Mouse (Mus musculus) liver, postnatal 0 days (tissue): Measurements from ENCODE around the gene Triap1. TPM values are rescaled to one million over a fixed set of nuclear protein-coding genes. Genes with fewer than 3 reads are reported as not detected.

Experiments
- ATAC-seq: fragments of 200-750 bp; cut with Nextera tagmentation; 2 replicates; pipeline ENCODE4 v1.8.0; 2017; ENCODE audit warnings: mild to moderate bottlenecking, moderate library complexity
- DNase-seq: peaks from one replicate; pipeline ENCODE4 v3.0.0-alpha.2; 2016
- H3K27ac ChIP-seq: fragments of 300-500 bp; sonication (generic); 2 replicates; pipeline ENCODE4 v1.5.1; 2014; ENCODE audit warnings: antibody characterized with exemption, moderate library complexity, mild to moderate bottlenecking, low read depth
- H3K27me3 ChIP-seq: fragments of 300-500 bp; sonication (generic); 2 replicates; pipeline ENCODE4 v1.6.1; 2014; ENCODE audit warnings: low read length, control low read depth, mixed read lengths; ENCODE audit not compliant: insufficient read depth
- H3K36me3 ChIP-seq: fragments of 300-500 bp; sonication (generic); replicated peaks from 2 replicates; pipeline ENCODE4 v1.6.1; 2014; ENCODE audit warnings: mild to moderate bottlenecking, control low read depth, low read length, moderate library complexity, mixed read lengths; ENCODE audit not compliant: insufficient read depth
- H3K4me1 ChIP-seq: fragments of 300-500 bp; sonication (generic); 2 replicates; pipeline ENCODE4 v1.6.1; 2014; ENCODE audit warnings: antibody characterized with exemption, mild to moderate bottlenecking, control low read depth; ENCODE audit not compliant: insufficient read depth
- H3K4me2 ChIP-seq: fragments of 300-500 bp; sonication (generic); 2 replicates; pipeline ENCODE4 v1.6.1; 2014; ENCODE audit warnings: low read depth, mild to moderate bottlenecking, low read length, moderate library complexity, mixed read lengths
- H3K4me3 ChIP-seq: fragments of 300-500 bp; sonication (generic); 2 replicates; pipeline ENCODE4 v1.5.1; 2014; ENCODE audit warnings: low read depth, low read length
- H3K9ac ChIP-seq: fragments of 300-500 bp; sonication (generic); replicated peaks from 2 replicates; pipeline ENCODE4 v1.6.1; 2014; ENCODE audit warnings: mild to moderate bottlenecking, moderate library complexity
- H3K9me3 ChIP-seq: fragments of 300-500 bp; sonication (generic); 2 replicates; pipeline ENCODE4 v1.6.1; 2016; ENCODE audit warnings: mild to moderate bottlenecking, control low read depth, low read length, mixed read lengths
- CTCF ChIP-seq: sonication (generic); IDR thresholded peaks from 2 replicates; pipeline ENCODE4 v1.5.1; 2016; ENCODE audit warnings: antibody characterized with exemption, low read depth
- EP300 ChIP-seq: IDR thresholded peaks from 2 replicates; pipeline ENCODE4 v1.6.1; 2016; ENCODE audit warnings: antibody characterized with exemption, low read depth, mild to moderate bottlenecking
- WGBS: fragments of 180-500 bp; shearing (Covaris S2); extraction: QIAGEN DNeasy Blood & Tissue Kit; methylation state at CpG from one replicate; pipeline ENCODE4 v1.1.7; 2014; ENCODE audit not compliant: insufficient replicate concordance; 5-methylcytosine and 5-hydroxymethylcytosine counted together
- polyA plus RNA-seq: library from polyadenylated mRNA; unstranded; fragments of >200 nt; fragmentation: Nextera tagmentation; extraction: Ambion mirVana; gene quantifications from 2 replicates; pipeline ENCODE4 v1.2.1, GENCODE M21; 2015

The Triap1 gene
- 20.3 and 24.2 TPM in 2 replicates for polyA plus RNA-seq

DNA sequence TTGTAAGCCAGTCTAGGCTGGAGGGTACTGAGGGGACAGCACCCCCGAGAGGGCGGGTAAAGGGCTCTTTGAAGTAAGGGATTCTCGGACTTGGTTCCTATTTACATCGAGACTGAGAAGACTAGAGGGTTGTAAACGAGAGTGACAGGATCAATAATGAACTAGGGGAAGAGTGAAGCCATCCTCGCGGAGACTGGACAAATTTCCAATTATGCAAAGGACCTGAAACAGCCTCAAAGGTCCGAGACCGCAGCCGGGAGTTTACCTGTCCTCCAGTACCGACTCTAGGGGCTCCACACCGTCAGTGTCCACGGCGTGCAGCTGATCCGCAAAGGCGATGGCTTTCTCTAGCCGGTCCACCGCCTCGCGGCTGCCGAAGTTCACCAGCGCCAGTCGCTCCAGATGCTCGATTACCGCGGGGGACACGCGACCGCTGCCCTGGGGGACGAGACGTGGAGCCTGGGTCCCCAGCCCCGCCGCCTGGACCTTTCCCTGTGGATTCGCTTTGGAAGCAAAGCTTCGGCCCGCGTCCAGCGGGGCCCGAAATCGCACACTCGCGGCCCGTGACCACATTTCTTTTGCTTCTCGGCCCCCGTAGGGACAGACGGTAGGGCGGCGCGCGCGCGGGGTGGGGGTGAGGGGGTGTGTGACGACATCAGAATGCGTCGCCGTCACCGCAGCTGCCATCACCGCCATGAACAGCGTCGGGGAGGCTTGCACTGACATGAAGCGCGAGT lies at the start of gene Triap1, which contains the start of gene Gatc:
Gene Triap1, plus strand, starts transcription at position 649 of the 737 bp plus-strand sequence.
Gene Gatc, minus strand, starts transcription at position 602 of the 737 bp plus-strand sequence.
- Histone ChIP-seq H3K27ac (peak within 1 kb of the TSS; percentile 89), H3K4me2 (peak within 1 kb of the TSS; percentile 81), H3K9ac (peak within 1 kb of the TSS; percentile 93), H3K4me1 (peaks cover 18% of the 10 kb centered on the region), H3K9me3 (no peaks in the 10 kb centered on the region), H3K36me3 (peaks cover 42% of the 10 kb centered on the region), H3K27me3 (no peaks in the 10 kb centered on the region), H3K4me3 (peak within 1 kb of the TSS; percentile 95)
- WGBS: under 1% methylated on average over 62 of the region's 62 CpGs
- TF ChIP-seq EP300 (peak; percentile 57; the same call in 1 of the 2 replicates), CTCF (peak; percentile 21)
- DNase-seq (peak; percentile 94), ATAC-seq (peak; percentile 96)

DNA sequence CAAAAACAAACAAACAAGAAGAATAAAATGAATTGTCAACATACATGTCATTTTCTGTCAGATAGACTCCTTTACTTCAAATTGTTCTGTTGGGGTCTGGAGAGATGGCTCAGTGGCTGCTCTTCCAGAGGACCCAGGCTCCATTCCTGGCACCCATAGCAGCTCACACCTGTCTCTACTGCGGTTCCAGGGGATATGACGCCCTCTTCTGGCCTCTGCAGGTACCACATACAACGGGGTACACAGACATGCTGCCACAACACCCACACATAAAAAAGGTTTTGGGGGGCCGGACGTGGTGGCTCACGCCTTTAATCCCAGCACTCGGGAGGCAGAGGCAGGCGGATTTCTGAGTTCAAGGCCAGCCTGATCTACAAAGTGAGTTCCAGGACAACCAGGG lies 46.9 kb upstream of the Triap1 start:
- H3K27ac ChIP-seq: no peak overlapping the region
- TF ChIP-seq CTCF: peak; percentile 48
- TF ChIP-seq EP300: no peak
- no peak overlapping the region for H3K4me3 ChIP-seq
- no peaks in the 10 kb centered on the region for H3K27me3 ChIP-seq
- peaks cover 48% of the 10 kb centered on the region for H3K36me3 ChIP-seq
- H3K4me1 ChIP-seq: peaks cover 3% of the 10 kb centered on the region; the same call in 1 of the 2 replicates
- 84% methylated on average over 8 of the region's 8 CpGs for WGBS
- no peaks in the 10 kb centered on the region for H3K9me3 ChIP-seq
- H3K4me2 ChIP-seq: no peak overlapping the region
- DNase-seq: no peak
- no peak overlapping the region for H3K9ac ChIP-seq
- no peak for ATAC-seq

DNA sequence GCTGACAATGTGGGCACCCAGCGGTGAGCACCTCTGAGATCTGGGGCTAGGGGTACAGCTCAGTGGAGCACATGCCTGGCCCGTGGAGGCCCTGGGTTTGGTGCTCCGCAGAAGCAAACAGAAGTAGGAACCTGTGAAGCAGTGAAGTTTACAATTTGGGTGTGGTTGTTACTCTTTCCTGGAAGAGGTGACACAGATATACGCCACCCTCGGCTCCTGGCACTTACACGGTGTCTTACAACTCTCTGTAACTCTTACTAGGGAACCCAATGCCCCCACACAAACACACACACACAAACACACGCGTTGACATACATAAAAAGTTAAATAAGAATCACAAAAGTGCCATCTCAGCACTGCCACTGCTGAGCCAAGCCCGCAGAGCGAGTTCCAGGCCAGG lies 44.7 kb upstream of the Triap1 start:
- no peak for DNase-seq
- H3K4me1 ChIP-seq: peaks cover 14% of the 10 kb centered on the region
- TF ChIP-seq CTCF (no peak), EP300 (no peak)
- H3K36me3 ChIP-seq: peaks cover 40% of the 10 kb centered on the region
- H3K4me2 ChIP-seq: peak overlapping the region; percentile 26
- no peak overlapping the region for H3K4me3 ChIP-seq
- WGBS: 62% methylated on average over 10 of the region's 10 CpGs
- H3K9ac ChIP-seq: no peak overlapping the region
- H3K9me3 ChIP-seq: no peaks in the 10 kb centered on the region
- no peak for ATAC-seq
- peak overlapping the region; percentile 45 for H3K27ac ChIP-seq
- H3K27me3 ChIP-seq: no peaks in the 10 kb centered on the region

DNA sequence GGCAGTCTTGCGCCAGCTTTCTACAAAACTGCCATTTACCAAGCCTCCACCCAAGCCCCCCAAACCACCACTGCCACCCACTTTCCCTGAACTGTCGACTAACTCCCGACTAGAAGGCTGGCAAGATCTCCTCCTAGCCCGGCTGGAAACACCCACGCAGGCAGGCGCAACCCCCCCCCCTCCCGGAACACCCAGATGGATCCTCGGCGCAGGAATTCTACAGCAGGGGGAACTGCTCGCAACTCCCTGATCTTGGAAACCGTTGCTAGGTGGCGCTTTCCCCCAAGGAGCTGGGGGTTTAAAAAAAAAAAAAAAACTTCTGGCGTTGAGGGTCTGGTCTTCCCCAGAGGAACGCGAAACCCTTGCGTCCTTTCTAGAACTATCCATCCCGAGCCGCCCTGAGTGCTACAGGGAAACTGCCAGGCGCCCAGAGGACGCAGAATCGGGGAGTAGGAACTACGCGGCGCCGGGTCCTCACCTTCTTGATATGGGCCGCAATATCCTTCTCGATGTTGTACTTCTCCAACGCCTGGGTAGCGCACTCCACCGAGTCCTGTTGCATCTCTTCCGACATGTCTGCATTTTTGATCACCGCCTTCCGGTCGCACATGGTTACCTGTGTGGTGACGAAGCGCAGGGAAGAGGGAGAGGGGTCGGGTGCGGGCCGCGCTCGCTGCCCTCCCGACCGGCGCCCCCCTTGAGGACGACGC lies 40.8 kb upstream of the Triap1 start:
- Histone ChIP-seq H3K27me3 (no peaks in the 10 kb centered on the region), H3K36me3 (peaks cover 30% of the 10 kb centered on the region), H3K9me3 (no peaks in the 10 kb centered on the region), H3K4me2 (peak overlapping the region; percentile 99), H3K4me3 (peak overlapping the region; percentile 95), H3K9ac (peak overlapping the region; percentile 91), H3K27ac (peak overlapping the region; percentile 92), H3K4me1 (peaks cover 18% of the 10 kb centered on the region)
- DNase-seq (peak; percentile 63), ATAC-seq (peak; percentile 35)
- under 1% methylated on average over 44 of the region's 46 CpGs for WGBS
- TF ChIP-seq CTCF (peak; percentile 53), EP300 (no peak)

DNA sequence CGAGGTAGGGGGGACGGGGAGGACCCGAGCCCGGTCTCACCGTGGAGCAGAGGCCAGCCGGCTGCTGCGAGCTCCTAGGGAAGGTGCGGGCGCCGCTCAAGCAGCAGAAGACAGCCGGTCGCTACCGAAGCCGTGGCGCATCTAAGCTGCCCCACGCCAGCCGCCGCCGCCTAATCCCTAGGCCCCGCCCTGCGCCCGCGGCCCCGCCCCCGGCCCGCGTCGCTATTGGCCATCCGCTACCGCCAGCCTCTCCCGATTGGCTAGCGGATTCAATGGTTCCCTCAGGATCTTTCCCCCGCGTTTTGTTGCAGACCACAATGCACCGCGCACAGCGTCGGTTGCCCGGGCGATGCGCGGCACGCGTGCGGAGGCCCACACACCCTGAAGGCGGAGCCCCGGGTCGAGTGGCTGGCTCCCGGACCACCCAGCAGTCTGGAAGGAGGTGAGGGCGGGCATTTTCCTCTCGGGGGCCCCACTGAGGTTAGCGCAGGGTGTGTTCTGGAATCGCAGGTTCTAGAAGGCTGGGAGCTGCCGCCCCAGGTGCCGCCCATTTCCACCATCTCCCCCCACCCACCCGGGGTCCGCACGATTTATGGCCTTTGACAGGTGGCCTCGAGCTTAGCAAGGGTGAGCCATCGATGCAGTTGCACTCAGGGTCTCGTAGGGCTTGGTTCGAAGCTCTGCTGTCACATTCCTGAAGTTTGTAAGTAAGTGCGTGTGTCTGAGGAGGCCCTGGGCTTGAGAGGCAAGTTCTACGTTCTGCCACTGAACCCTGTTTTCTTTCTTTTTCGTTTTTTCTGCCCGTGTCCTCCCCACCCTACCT lies 40.0 kb upstream of the Triap1 start, which contains the start of gene Dynll1:
Gene Dynll1, minus strand, starts transcription at position 208 of the 823 bp plus-strand sequence.
- DNase-seq (peak; percentile 99), ATAC-seq (peak; percentile 97)
- Histone ChIP-seq H3K27ac (peak within 1 kb of the TSS; percentile 92), H3K9me3 (no peaks in the 10 kb centered on the region), H3K27me3 (no peaks in the 10 kb centered on the region), H3K9ac (peak within 1 kb of the TSS; percentile 91), H3K4me3 (peak within 1 kb of the TSS; percentile 95), H3K4me2 (peak within 1 kb of the TSS; percentile 99), H3K4me1 (peaks cover 18% of the 10 kb centered on the region), H3K36me3 (peaks cover 22% of the 10 kb centered on the region)
- under 1% methylated on average over 65 of the region's 66 CpGs for WGBS
- peak; percentile 28; the same call in 1 of the 2 replicates for TF ChIP-seq EP300
- TF ChIP-seq CTCF: peak; percentile 30; the same call in 1 of the 2 replicates
